Mouse (Mus musculus) hindbrain, embryonic 11.5 days (tissue): ENCODE data around the gene Tcaf2. TPM values are rescaled to one million over a fixed set of nuclear protein-coding genes. Genes with fewer than 3 reads are reported as not detected.

Experiments
- ATAC-seq: fragments of 200-750 bp; cut with Nextera tagmentation; 2 replicates; pipeline ENCODE4 v1.8.0; 2017; ENCODE audit warnings: mild to moderate bottlenecking, moderate TSS enrichment, moderate library complexity; ENCODE audit not compliant: low FRiP score
- DNase-seq: peaks from one replicate; pipeline ENCODE4 v3.0.0-alpha.2; 2015; ENCODE audit warnings: low spot score
- H3K27ac ChIP-seq: fragments of 300-500 bp; sonication (generic); 2 replicates; pipeline ENCODE4 v1.5.1; 2014; ENCODE audit warnings: mild to moderate bottlenecking, low read depth, low read length
- H3K27me3 ChIP-seq: fragments of 300-500 bp; sonication (generic); 2 replicates; pipeline ENCODE4 v1.6.1; 2014; ENCODE audit warnings: mild to moderate bottlenecking, low read length, moderate library complexity, mixed read lengths; ENCODE audit not compliant: control insufficient read depth, insufficient read depth
- H3K36me3 ChIP-seq: fragments of 300-500 bp; sonication (generic); 2 replicates; pipeline ENCODE4 v1.6.1; 2014; ENCODE audit warnings: mild to moderate bottlenecking, low read length, moderate library complexity, mixed read lengths; ENCODE audit not compliant: control insufficient read depth, insufficient read depth
- H3K4me1 ChIP-seq: fragments of 300-500 bp; sonication (generic); replicated peaks from 2 replicates; pipeline ENCODE4 v1.6.1; 2014; ENCODE audit warnings: low read length, mixed read lengths; ENCODE audit not compliant: control insufficient read depth, insufficient read depth
- H3K4me2 ChIP-seq: fragments of 300-500 bp; sonication (generic); replicated peaks from 2 replicates; pipeline ENCODE4 v1.6.1; 2014; ENCODE audit warnings: mild to moderate bottlenecking, low read depth, low read length
- H3K4me3 ChIP-seq: fragments of 300-500 bp; sonication (generic); 2 replicates; pipeline ENCODE4 v1.5.1; 2014; ENCODE audit warnings: low read depth, low read length
- H3K9ac ChIP-seq: fragments of 300-500 bp; sonication (generic); 2 replicates; pipeline ENCODE4 v1.6.1; 2014; ENCODE audit warnings: low read depth, low read length
- H3K9me3 ChIP-seq: fragments of 300-500 bp; sonication (generic); 2 replicates; pipeline ENCODE4 v1.6.1; 2016; ENCODE audit warnings: low read length; ENCODE audit not compliant: control insufficient read depth
- WGBS: fragments of 180-500 bp; shearing (Covaris S2); extraction: QIAGEN DNeasy Blood & Tissue Kit; methylation state at CpG from one replicate; pipeline ENCODE4 v1.1.7; 2014; 5-methylcytosine and 5-hydroxymethylcytosine counted together
- polyA plus RNA-seq: library from polyadenylated mRNA; unstranded; fragments of >200 nt; fragmentation: Nextera tagmentation; extraction: Ambion mirVana; gene quantifications from 2 replicates; pipeline ENCODE4 v1.2.1, GENCODE M21; 2014

Gene Tcaf2
- polyA plus RNA-seq, 1 experiment from 2014 or later = 2.1 TPM

DNA sequence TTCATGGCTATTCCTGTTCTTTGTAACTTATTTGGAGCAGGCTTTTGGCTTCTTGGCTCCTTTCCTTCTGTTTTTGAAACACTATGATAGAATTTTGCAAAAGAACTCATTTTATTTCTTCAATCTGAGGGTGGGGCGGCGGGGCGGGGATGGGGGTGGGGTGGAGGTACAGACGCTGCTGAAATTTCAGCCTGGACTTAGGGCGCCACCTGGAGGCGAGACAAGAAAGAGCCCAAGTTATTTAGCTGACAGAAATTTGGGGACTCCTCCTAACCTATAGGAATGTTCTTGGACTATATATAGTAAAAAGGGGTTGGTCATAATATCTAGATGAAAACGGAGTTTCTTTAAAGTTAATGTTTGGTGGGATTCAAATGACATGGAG is 61.6 kb downstream of the Tcaf2 start:
- Histone ChIP-seq H3K4me3 (no peak overlapping the region), H3K4me2 (no peak overlapping the region), H3K9me3 (no peaks in the 10 kb centered on the region), H3K27me3 (no peaks in the 10 kb centered on the region), H3K9ac (no peak overlapping the region), H3K27ac (no peak overlapping the region), H3K4me1 (no peaks in the 10 kb centered on the region), H3K36me3 (no peaks in the 10 kb centered on the region)
- no peak for ATAC-seq
- 1% methylated on average over 7 of the region's 7 CpGs for WGBS
- DNase-seq = peak; percentile 78

DNA sequence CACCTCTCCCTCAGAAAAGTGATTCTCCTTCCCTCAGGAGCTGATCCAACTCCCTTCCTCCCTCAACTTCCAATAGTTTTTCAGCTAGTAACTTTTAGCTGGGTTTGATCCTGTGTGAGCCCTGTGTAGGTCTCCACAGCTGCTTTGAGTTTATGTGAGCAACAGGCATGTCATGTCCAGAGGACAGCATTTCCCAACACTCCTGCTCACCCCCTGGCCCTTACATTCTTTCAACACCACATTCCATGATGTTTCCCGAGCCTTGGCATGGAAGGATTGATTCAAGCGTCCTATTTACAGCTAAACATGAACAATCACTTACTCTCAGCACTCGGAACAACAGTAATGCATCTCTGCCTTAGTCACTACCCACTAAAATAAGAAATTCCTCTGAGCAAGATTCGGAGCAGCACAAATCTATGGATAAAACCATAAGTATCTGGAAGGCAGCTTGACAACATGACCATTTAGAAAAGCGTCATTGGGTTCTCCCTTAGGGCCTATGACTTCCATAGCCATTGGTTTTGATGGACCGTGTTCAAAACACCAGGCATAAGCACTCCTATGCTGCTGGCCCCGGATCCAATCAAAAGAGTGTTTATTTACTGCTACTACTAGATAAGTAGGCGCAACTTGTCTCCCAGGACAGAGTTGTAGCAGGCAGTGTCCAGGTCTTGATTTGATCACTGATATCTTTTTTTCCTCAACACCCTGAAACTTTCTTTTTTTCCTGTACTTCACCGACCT is 62.1 kb downstream of the Tcaf2 start:
- Histone ChIP-seq H3K27ac (no peak overlapping the region), H3K4me3 (no peak overlapping the region), H3K36me3 (no peaks in the 10 kb centered on the region), H3K9ac (no peak overlapping the region), H3K27me3 (no peaks in the 10 kb centered on the region), H3K4me1 (no peaks in the 10 kb centered on the region), H3K4me2 (no peak overlapping the region), H3K9me3 (no peaks in the 10 kb centered on the region)
- WGBS = 69% methylated on average over 9 of the region's 9 CpGs
- DNase-seq (no peak), ATAC-seq (no peak)

DNA sequence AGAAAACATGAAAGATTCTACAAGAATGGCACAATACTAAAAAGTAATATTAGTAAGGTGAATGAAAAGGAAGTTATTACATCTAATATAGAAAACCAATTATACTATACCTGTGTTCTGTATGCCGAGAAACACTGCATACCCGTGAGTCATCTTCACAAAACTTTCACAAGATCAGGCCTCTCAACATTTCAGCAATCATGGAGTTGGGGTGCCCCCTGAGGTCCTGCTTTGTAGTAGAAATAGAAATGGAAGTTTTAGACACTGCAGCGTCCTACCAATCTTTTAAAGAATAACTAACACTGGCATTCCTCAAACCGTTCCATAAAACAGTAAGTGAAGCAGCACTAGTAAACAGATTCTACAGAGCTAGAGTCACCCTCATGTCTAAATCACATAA is 66.4 kb downstream of the Tcaf2 start:
- 91% methylated on average over 4 of the region's 4 CpGs for WGBS
- DNase-seq = no peak
- Histone ChIP-seq H3K9me3 (no peaks in the 10 kb centered on the region), H3K27me3 (no peaks in the 10 kb centered on the region), H3K4me2 (no peak overlapping the region), H3K9ac (no peak overlapping the region), H3K36me3 (no peaks in the 10 kb centered on the region), H3K4me3 (no peak overlapping the region), H3K4me1 (no peaks in the 10 kb centered on the region), H3K27ac (no peak overlapping the region)
- no peak for ATAC-seq

DNA sequence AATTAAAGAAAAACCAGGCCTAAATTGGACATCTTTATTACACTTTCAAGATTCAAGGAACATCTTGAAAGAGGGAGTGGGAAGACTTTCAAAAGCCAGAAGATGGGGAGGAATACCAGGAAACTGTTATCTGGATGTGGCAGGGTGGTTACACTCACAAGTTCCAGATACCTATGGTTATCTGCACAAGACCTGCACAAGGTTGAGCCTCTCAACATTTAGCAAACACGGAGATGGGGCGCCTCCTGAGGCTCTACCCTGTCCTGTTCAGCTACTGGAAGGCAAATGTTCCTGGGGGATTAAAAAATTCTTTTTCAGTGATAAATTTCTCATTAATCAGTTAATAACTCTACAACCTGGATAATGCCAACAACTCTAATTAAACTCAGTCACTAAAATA is 67.6 kb downstream of the Tcaf2 start:
- H3K4me3 ChIP-seq = no peak overlapping the region
- no peaks in the 10 kb centered on the region for H3K4me1 ChIP-seq
- no peak overlapping the region for H3K9ac ChIP-seq
- H3K27me3 ChIP-seq = no peaks in the 10 kb centered on the region
- H3K27ac ChIP-seq = no peak overlapping the region
- no peak for ATAC-seq
- H3K9me3 ChIP-seq = no peaks in the 10 kb centered on the region
- no peaks in the 10 kb centered on the region for H3K36me3 ChIP-seq
- 96% methylated on average over 2 of the region's 2 CpGs for WGBS
- no peak overlapping the region for H3K4me2 ChIP-seq
- no peak for DNase-seq

Other genes with a start within 250 kb of the Tcaf2 start
- not detected in 2 replicates for gene Tas2r143, start 245.0 kb downstream of the Tcaf2 start, polyA plus RNA-seq
- gene Tas2r135, start 239.8 kb downstream of the Tcaf2 start, polyA plus RNA-seq = 0.15 TPM in 1 of 2 replicates, not detected in the other
- not detected in 2 replicates for gene Tas2r126, start 210.7 kb downstream of the Tcaf2 start, polyA plus RNA-seq
- gene Olfr458, start 180.1 kb downstream of the Tcaf2 start, polyA plus RNA-seq = not detected in 2 replicates
- not detected in 2 replicates for gene Olfr457, start 168.9 kb downstream of the Tcaf2 start, polyA plus RNA-seq
- not detected in 2 replicates for gene Olfr456, start 158.0 kb downstream of the Tcaf2 start, polyA plus RNA-seq
- not detected in 2 replicates for gene Olfr455, start 97.7 kb downstream of the Tcaf2 start, polyA plus RNA-seq
- gene Tcaf3, start 47.6 kb downstream of the Tcaf2 start, polyA plus RNA-seq = not detected in 2 replicates
- gene Tcaf1, start 64.8 kb upstream of the Tcaf2 start, polyA plus RNA-seq = 161 and 162 TPM in 2 replicates
- not detected in 2 replicates for gene Olfr453, start 94.1 kb upstream of the Tcaf2 start, polyA plus RNA-seq
- not detected in 2 replicates for gene Olfr38, start 111.2 kb upstream of the Tcaf2 start, polyA plus RNA-seq
- gene Olfr452, start 139.8 kb upstream of the Tcaf2 start, polyA plus RNA-seq = not detected in 2 replicates
- gene Olfr450, start 166.7 kb upstream of the Tcaf2 start, polyA plus RNA-seq = not detected in 2 replicates
- not detected in 2 replicates for gene Olfr449, start 189.1 kb upstream of the Tcaf2 start, polyA plus RNA-seq
- gene Olfr448, start 245.2 kb upstream of the Tcaf2 start, polyA plus RNA-seq = not detected in 2 replicates